Mouse (Mus musculus) E14TG2a.4 (cell line): Measurements from ENCODE around the gene Il27ra.

ENCODE experiments used
- CTCF ChIP-seq: conservative IDR thresholded peaks from 2 replicates; pipeline ENCODE4 v1.5.1; 2014; ENCODE audit warnings: low read length
- NANOG ChIP-seq: IDR thresholded peaks from 2 replicates; pipeline ENCODE4 v1.6.1; 2014; ENCODE audit warnings: borderline replicate concordance, low read length, mixed read lengths
- POU5F1 ChIP-seq: IDR thresholded peaks from 2 replicates; pipeline ENCODE4 v1.6.1; 2014; ENCODE audit warnings: low read length, borderline replicate concordance

DNA sequence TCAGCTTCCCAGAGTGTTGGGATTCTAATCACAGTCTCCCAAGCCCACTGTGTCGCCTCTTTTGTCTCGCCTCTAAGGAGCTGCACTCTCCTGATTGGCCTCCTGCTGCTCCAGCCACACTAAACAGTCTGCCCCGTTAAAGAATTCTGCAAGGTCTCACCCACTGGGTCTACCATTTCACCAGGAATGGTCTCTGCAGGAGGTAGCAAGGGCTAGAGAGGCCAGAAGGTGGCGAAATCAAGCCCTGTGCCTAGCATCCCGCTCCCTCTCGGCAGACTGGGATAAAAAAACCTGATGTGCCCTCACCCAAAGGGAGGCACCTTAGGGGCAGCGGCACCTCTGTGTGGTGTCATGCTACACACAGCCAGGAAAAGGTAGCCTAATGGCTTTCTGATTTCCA lies 1.7 kb upstream of the Il27ra start:
- TF ChIP-seq CTCF (no peak; the same call in 1 of the 2 replicates), NANOG (no peak), POU5F1 (no peak)
